ENCODE assay signal across 8 mouse cellular contexts in the genomic region with DNA sequence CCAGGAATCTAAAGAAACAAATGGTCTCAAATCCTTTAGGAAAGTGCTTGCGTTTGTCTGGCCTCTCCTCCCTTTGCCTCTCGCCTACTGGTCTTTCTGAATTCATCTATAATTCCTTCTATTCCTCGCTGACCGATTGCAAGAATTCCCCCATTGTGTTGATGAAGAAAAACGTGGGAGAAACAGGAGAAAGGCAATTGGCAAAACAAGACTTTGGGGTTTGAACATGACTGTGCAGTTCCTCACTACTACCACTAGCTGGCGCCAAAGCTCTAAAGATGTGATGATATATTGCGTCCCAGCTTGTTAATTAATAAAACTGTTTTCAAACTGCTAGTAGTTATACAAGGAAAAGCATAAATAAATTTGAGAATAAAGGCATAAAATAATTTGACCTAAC. TPM values are rescaled to one million over a fixed set of nuclear protein-coding genes. Genes with fewer than 3 reads are reported as not detected.
DNase-seq lines count a peak whose midpoint lies in the region; ATAC-seq and TF ChIP-seq lines count a peak whose summit lies in the region.

No protein-coding gene starts in this region.

- no peak overlapping the region for H3K4me3 ChIP-seq in embryonic fibroblast, embryonic 13.5 days (ENCODE audit: insufficient read depth, low read length)
- no peak overlapping the region for H3K4me3 ChIP-seq in intestine, postnatal 0 days (ENCODE audit: low read depth, low read length)
- no peak overlapping the region for H3K4me3 ChIP-seq in lung, embryonic 16.5 days (ENCODE audit: low read length)

- H3K9ac ChIP-seq in intestine, postnatal 0 days (ENCODE audit: low read depth, low read length), result no peak overlapping the region
- H3K9ac ChIP-seq in lung, embryonic 16.5 days (ENCODE audit: low read length), result peak overlapping the region; percentile 58; the same call in 1 of the 2 replicates

- TF ChIP-seq POLR2A in embryonic fibroblast, embryonic 13.5 days (IDR thresholded peaks at IDR 0.05; ENCODE audit: low read depth, low read length), result no peak

- H3K27ac ChIP-seq in embryonic fibroblast, embryonic 13.5 days (ENCODE audit: insufficient read depth, low read length), result no peak overlapping the region
- H3K27ac ChIP-seq in intestine, postnatal 0 days (ENCODE audit: low read depth, low read length), result no peak overlapping the region
- H3K27ac ChIP-seq in lung, embryonic 16.5 days (ENCODE audit: low read length), result no peak overlapping the region

- 0 out of 2 replicates have a peak, but pooled peaks have one; percentile 18 for TF ChIP-seq CTCF in embryonic fibroblast, embryonic 13.5 days (IDR thresholded peaks at IDR 0.05; ENCODE audit: borderline replicate concordance, insufficient read depth, low read length)
- TF ChIP-seq CTCF in intestine, postnatal 0 days (IDR thresholded peaks at IDR 0.05; ENCODE audit: low read depth), result peak; percentile 98

- H3K9me3 ChIP-seq in intestine, postnatal 0 days (ENCODE audit: control insufficient read depth), result no peaks in the 10 kb centered on the region
- no peaks in the 10 kb centered on the region for H3K9me3 ChIP-seq in lung, embryonic 16.5 days (ENCODE audit: control insufficient read depth, low read length)

- peaks cover 4% of the 10 kb centered on the region; the same call in 1 of the 2 replicates for H3K4me1 ChIP-seq in embryonic fibroblast, embryonic 13.5 days (ENCODE audit: control insufficient read depth, insufficient read depth, low read length)
- H3K4me1 ChIP-seq in intestine, postnatal 0 days (replicated peaks; ENCODE audit: control insufficient read depth, insufficient read depth, low read length), result no peaks in the 10 kb centered on the region
- H3K4me1 ChIP-seq in lung, embryonic 16.5 days (replicated peaks; ENCODE audit: control insufficient read depth, insufficient read depth, low read length), result peaks cover 25% of the 10 kb centered on the region

- 3% methylated on average over 7 of the region's 7 CpGs for WGBS in intestine, postnatal 0 days
- WGBS in lung, embryonic 16.5 days, result 2% methylated on average over 7 of the region's 7 CpGs

- no peaks in the 10 kb centered on the region for H3K36me3 ChIP-seq in intestine, postnatal 0 days (ENCODE audit: control insufficient read depth, insufficient read depth)
- no peaks in the 10 kb centered on the region for H3K36me3 ChIP-seq in lung, embryonic 16.5 days (ENCODE audit: control insufficient read depth, insufficient read depth, low read length)

- no peaks in the 10 kb centered on the region for H3K27me3 ChIP-seq in intestine, postnatal 0 days (replicated peaks; ENCODE audit: control insufficient read depth, insufficient read depth, low read length)
- H3K27me3 ChIP-seq in lung, embryonic 16.5 days (ENCODE audit: control insufficient read depth, insufficient read depth, low read depth, low read length), result no peaks in the 10 kb centered on the region

- peak; percentile 44 for DNase-seq in cerebellum, adult 11 months
- DNase-seq in A20 (ENCODE audit: low read depth, low spot score), result peak; percentile 47
- peak; percentile 51 to 60 for DNase-seq in adrenal gland, postnatal 36 days
- peak; percentile 52 for DNase-seq in skeletal muscle tissue, adult 2 months (ENCODE audit: low read depth, low spot score)

- H3K4me2 ChIP-seq in intestine, postnatal 0 days (replicated peaks; ENCODE audit: low read depth), result no peak overlapping the region
- no peak overlapping the region for H3K4me2 ChIP-seq in lung, embryonic 16.5 days (ENCODE audit: low read depth, low read length)

- ATAC-seq in cerebellum, adult (ENCODE audit: insufficient number of reproducible peaks, low FRiP score, low TSS enrichment), result no peak
- no peak for ATAC-seq in intestine, postnatal 0 days
- no peak for ATAC-seq in lung, embryonic 16.5 days (ENCODE audit: low read depth)

RNA-seq across cellular contexts. Expression of gene Hnrnpa3, which starts 53.4 kb away (rescaled TPM):
- 100 to 1,000 TPM; 389 to 435 TPM for total RNA-seq in adrenal gland, postnatal 36 days (2021)
- 192 and 279 TPM in 2 replicates for polyA plus RNA-seq in embryonic fibroblast, embryonic 13.5 days (2011; ENCODE audit: insufficient read length, low read depth, missing spikeins)
- 149 and 151 TPM in 2 replicates for polyA plus RNA-seq in intestine, postnatal 0 days (2015; fragmentation: Nextera tagmentation; extraction: Ambion mirVana)
- 298 and 346 TPM in 2 replicates for polyA plus RNA-seq in lung, embryonic 16.5 days (2015; fragmentation: Nextera tagmentation; extraction: Ambion mirVana)
